Mouse (Mus musculus) cerebellum, postnatal 14 days (tissue): Measurements from ENCODE around the gene Gm19668.
"Not testable (repeated sequence)": the region's sequence is repeated elsewhere in the genome, so short reads cannot be mapped to it uniquely, and the experiment has no call there.

ENCODE experiments used
- DNase-seq, 2 experiments: peaks; one replicate each; pipeline ENCODE4 v3.0.0; 2021; ENCODE audit warnings: mixed read lengths in 2 of 2

The Gm19668 gene

GRCm38 (mm10) chr10:77769727-77770126 lies 29.2 kb downstream of the Gm19668 start:
- no peak for DNase-seq

GRCm38 (mm10) chr10:77759582-77759981 lies 39.4 kb downstream of the Gm19668 start, which contains the start of gene Gm3233:
Gm3233 (minus strand) TSS chr10:77759682.
- not testable (repeated sequence) for DNase-seq

- no peak for DNase-seq
These were observed 45.5 kb downstream of the Gm19668 start for GRCm38 (mm10) chr10:77753448-77753847.

GRCm38 (mm10) chr10:77752312-77752711 lies 46.6 kb downstream of the Gm19668 start:
- not testable (repeated sequence) for DNase-seq

- not testable (repeated sequence) for DNase-seq
These were observed 47.7 kb downstream of the Gm19668 start, which contains the start of gene Gm9736 for GRCm38 (mm10) chr10:77751254-77751653. Gm9736 (minus strand) TSS chr10:77751354.

- DNase-seq, result peak; percentile 41 to 52
These were observed 48.2 kb downstream of the Gm19668 start for GRCm38 (mm10) chr10:77750686-77751085.
